In the genomic region with DNA sequence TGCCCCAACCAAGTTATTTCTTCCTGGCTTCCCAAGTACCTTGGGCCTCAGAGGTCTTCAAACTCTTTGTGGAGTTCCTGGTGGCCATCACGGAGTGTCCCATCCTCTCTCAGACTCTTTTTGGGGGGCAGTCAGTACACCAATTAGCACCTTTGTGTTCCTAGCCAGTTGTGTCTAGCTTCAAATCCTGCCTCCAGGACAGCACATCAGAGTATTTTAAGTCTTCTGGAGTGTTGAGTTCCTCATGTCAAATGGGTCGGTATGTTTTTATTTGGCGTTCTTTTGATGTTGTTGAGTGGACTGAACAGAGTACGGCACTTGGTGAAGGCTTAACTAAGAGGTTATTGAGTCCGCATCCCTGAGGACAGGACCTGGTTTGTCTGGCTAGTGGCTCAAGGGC, we compare ENCODE assay signal across 8 mouse cellular contexts. TPM values are rescaled to one million over a fixed set of nuclear protein-coding genes. Genes with fewer than 3 reads are reported as not detected.
DNase-seq lines count a peak whose midpoint lies in the region; ATAC-seq and TF ChIP-seq lines count a peak whose summit lies in the region.

No protein-coding gene starts in this region.

- WGBS in heart, postnatal 0 days = 51% methylated on average over 5 of the region's 5 CpGs
- 64% methylated on average over 5 of the region's 5 CpGs for WGBS in hindbrain, embryonic 13.5 days
- 49% methylated on average over 5 of the region's 5 CpGs for whole genome bisulfite sequencing in midbrain, embryonic 14.5 days

- intact Hi-C loops in heart, postnatal 25 days (cut with DNase I) = no loop called here
- intact Hi-C loops in left cerebral cortex, postnatal 10 days (cut with DNase I) = no loop called here

- no peaks in the 10 kb centered on the region for H3K36me3 ChIP-seq in heart, postnatal 0 days (replicated peaks; ENCODE audit: control insufficient read depth, insufficient read depth, low read length)
- H3K36me3 ChIP-seq in hindbrain, embryonic 13.5 days = no peaks in the 10 kb centered on the region
- H3K36me3 ChIP-seq in midbrain, embryonic 14.5 days (ENCODE audit: control insufficient read depth, insufficient read depth, low read length) = no peaks in the 10 kb centered on the region

- peak overlapping the region; percentile 88 for H3K4me3 ChIP-seq in heart, postnatal 0 days (ENCODE audit: low read depth, low read length)
- peak overlapping the region; percentile 80 for H3K4me3 ChIP-seq in hindbrain, embryonic 13.5 days
- peak overlapping the region; percentile 85 for H3K4me3 ChIP-seq in midbrain, embryonic 14.5 days (replicated peaks; ENCODE audit: low read depth, low read length)

- no peak for TF ChIP-seq CTCF in heart, postnatal 0 days (IDR thresholded peaks at IDR 0.05; ENCODE audit: low read depth)

- H3K4me2 ChIP-seq in heart, postnatal 0 days (ENCODE audit: low read depth, low read length) = peak overlapping the region; percentile 90
- H3K4me2 ChIP-seq in hindbrain, embryonic 13.5 days = peak overlapping the region; percentile 92
- peak overlapping the region; percentile 96 for H3K4me2 ChIP-seq in midbrain, embryonic 14.5 days (ENCODE audit: low read length)

- no peak for DNase-seq in heart, postnatal 0 days (ENCODE audit: low spot score)
- DNase-seq in heart, postnatal 25 days (ENCODE audit: low spot score) = no peak
- DNase-seq in embryo, embryonic 10.5 days (ENCODE audit: low spot score) = peak; percentile 40
- DNase-seq in midbrain, embryonic 14.5 days = no peak
- no peak for DNase-seq in left cerebral cortex, postnatal 10 days (ENCODE audit: extremely low spot score in 1 of 2, low spot score in 2 of 2)
- no peak for DNase-seq in layer of hippocampus, adult 18-20 months (ENCODE audit: low spot score in 2 of 2)
- no peak for DNase-seq in urinary bladder, postnatal 10 days (ENCODE audit: low spot score)

- peaks cover 43% of the 10 kb centered on the region for H3K4me1 ChIP-seq in heart, postnatal 0 days (ENCODE audit: control insufficient read depth, insufficient read depth)
- peaks cover 66% of the 10 kb centered on the region for H3K4me1 ChIP-seq in hindbrain, embryonic 13.5 days (replicated peaks)
- peaks cover 53% of the 10 kb centered on the region for H3K4me1 ChIP-seq in midbrain, embryonic 14.5 days (ENCODE audit: control insufficient read depth, insufficient read depth, low read length)

- no peak overlapping the region; the same call in 1 of the 2 replicates for H3K9ac ChIP-seq in heart, postnatal 0 days (replicated peaks; ENCODE audit: low read depth, low read length)
- peak overlapping the region; percentile 63 for H3K9ac ChIP-seq in hindbrain, embryonic 13.5 days
- peak overlapping the region; percentile 42; the same call in 1 of the 2 replicates for H3K9ac ChIP-seq in midbrain, embryonic 14.5 days (replicated peaks; ENCODE audit: low read length)

- no peak for TF ChIP-seq EP300 in heart, postnatal 0 days (IDR thresholded peaks at IDR 0.05; ENCODE audit: low read depth)

- no peak for ATAC-seq in heart, postnatal 0 days (ENCODE audit: insufficient read depth, low read depth)
- peak; percentile 8 for ATAC-seq in hindbrain, embryonic 13.5 days (ENCODE audit: low FRiP score)
- ATAC-seq in midbrain, embryonic 14.5 days (ENCODE audit: low FRiP score, low TSS enrichment) = no peak

- no peaks in the 10 kb centered on the region for H3K27me3 ChIP-seq in heart, postnatal 0 days (ENCODE audit: control insufficient read depth, insufficient read depth, low read length)
- H3K27me3 ChIP-seq in hindbrain, embryonic 13.5 days = no peaks in the 10 kb centered on the region
- H3K27me3 ChIP-seq in midbrain, embryonic 14.5 days (ENCODE audit: control insufficient read depth, insufficient read depth, low read length) = no peaks in the 10 kb centered on the region

- H3K27ac ChIP-seq in heart, postnatal 0 days (ENCODE audit: low read depth) = peak overlapping the region; percentile 97
- peak overlapping the region; percentile 85 for H3K27ac ChIP-seq in hindbrain, embryonic 13.5 days
- peak overlapping the region; percentile 99 for H3K27ac ChIP-seq in midbrain, embryonic 14.5 days (replicated peaks; ENCODE audit: low read depth, low read length)

- H3K9me3 ChIP-seq in heart, postnatal 0 days (replicated peaks; ENCODE audit: control insufficient read depth, low read length) = no peaks in the 10 kb centered on the region
- no peaks in the 10 kb centered on the region for H3K9me3 ChIP-seq in hindbrain, embryonic 13.5 days
- H3K9me3 ChIP-seq in midbrain, embryonic 14.5 days (ENCODE audit: control insufficient read depth, low read length) = no peaks in the 10 kb centered on the region

RNA-seq across cellular contexts. Expression of a gene that starts 0.5 kb away (rescaled TPM):
- total RNA-seq in heart, postnatal 0 days (2014; rRNA removed; ENCODE audit: low replicate concordance) = 77.1 and 78.2 TPM in 2 replicates
- polyA plus RNA-seq in heart, postnatal 0 days (2015; fragmentation: Nextera tagmentation; extraction: Ambion mirVana) = 53.8 and 55.7 TPM in 2 replicates
- total RNA-seq in heart, postnatal 25 days (2021) = 10 to 100 TPM; 21.7 to 24.2 TPM
- polyA plus RNA-seq in hindbrain, embryonic 13.5 days (2015; fragmentation: Nextera tagmentation; extraction: Ambion mirVana) = 36.4 and 40.6 TPM in 2 replicates
- 20.7 and 32.0 TPM in 2 replicates for polyA plus RNA-seq in midbrain, embryonic 14.5 days (2014; fragmentation: Nextera tagmentation; extraction: Ambion mirVana)
- 10 to 100 TPM in 1 of 2 experiments, 1 to 10 TPM in 1; 9.6 to 10.9 TPM for total RNA-seq in left cerebral cortex, postnatal 10 days (2021)
- 10 to 100 TPM; 12.4 to 16.0 TPM for total RNA-seq in layer of hippocampus, adult 18-20 months (2021)

RNA-seq across cellular contexts. Expression of a gene that starts 4.7 kb away (rescaled TPM):
- total RNA-seq in heart, postnatal 0 days (2014; rRNA removed; ENCODE audit: low replicate concordance) = 78.3 and 91.9 TPM in 2 replicates
- 32.0 and 36.6 TPM in 2 replicates for polyA plus RNA-seq in heart, postnatal 0 days (2015; fragmentation: Nextera tagmentation; extraction: Ambion mirVana)
- total RNA-seq in heart, postnatal 25 days (2021) = 10 to 100 TPM; 28.3 to 33.3 TPM
- polyA plus RNA-seq in hindbrain, embryonic 13.5 days (2015; fragmentation: Nextera tagmentation; extraction: Ambion mirVana) = 145 TPM in 2 replicates
- 129 and 169 TPM in 2 replicates for polyA plus RNA-seq in midbrain, embryonic 14.5 days (2014; fragmentation: Nextera tagmentation; extraction: Ambion mirVana)
- total RNA-seq in left cerebral cortex, postnatal 10 days (2021) = 100 to 1,000 TPM; 217 to 219 TPM
- total RNA-seq in layer of hippocampus, adult 18-20 months (2021) = 100 to 1,000 TPM; 182 to 191 TPM
